Mouse (Mus musculus) liver, adult 2 months (tissue): ENCODE data around the gene Mms22l. TPM values are rescaled to one million over a fixed set of nuclear protein-coding genes. Genes with fewer than 3 reads are reported as not detected.
A peak's percentile ranks its signal among the peaks of the same experiment; 100 is the strongest.
"Not testable (repeated sequence)": the region's sequence is repeated elsewhere in the genome, so short reads cannot be mapped to it uniquely, and the experiment has no call there.

Experiments used
- DNase-seq: peaks from one replicate; pipeline ENCODE4 v3.0.0-alpha.2; 2011; ENCODE audit warnings: low read depth, low spot score; ENCODE audit errors: extremely low read depth
- H3K27ac ChIP-seq: fragments of 200-500 bp; replicated peaks from 2 replicates; pipeline ENCODE4 v1.5.1; 2012; ENCODE audit warnings: low read depth, mild to moderate bottlenecking, control low read depth, inconsistent platforms, low read length; ENCODE audit not compliant: insufficient read depth
- H3K27me3 ChIP-seq: fragments of 200-500 bp; 2 replicates; pipeline ENCODE4 v1.6.1; 2012; ENCODE audit warnings: mild to moderate bottlenecking, moderate library complexity, low read length, inconsistent platforms; ENCODE audit not compliant: control insufficient read depth, insufficient read depth
- H3K36me3 ChIP-seq: fragments of 200-500 bp; 2 replicates; pipeline ENCODE4 v1.6.1; 2012; ENCODE audit warnings: low read length, inconsistent platforms; ENCODE audit not compliant: control insufficient read depth, insufficient read depth
- H3K4me1 ChIP-seq: fragments of 200-500 bp; 2 replicates; pipeline ENCODE4 v1.6.1; 2011; ENCODE audit warnings: low read length; ENCODE audit not compliant: control insufficient read depth, insufficient read depth
- H3K4me3 ChIP-seq: fragments of 200-500 bp; 2 replicates; pipeline ENCODE4 v1.5.1; 2011; ENCODE audit warnings: low read depth, mild to moderate bottlenecking, control low read depth, low read length, moderate library complexity; ENCODE audit not compliant: insufficient read depth
- H3K79me2 ChIP-seq: fragments of 200-500 bp; 2 replicates; pipeline ENCODE4 v1.6.1; 2012; ENCODE audit warnings: inconsistent platforms, mild to moderate bottlenecking, low read length, moderate library complexity; ENCODE audit not compliant: control insufficient read depth, insufficient read depth
- H3K9ac ChIP-seq: fragments of 200-500 bp; 2 replicates; pipeline ENCODE4 v1.6.1; 2012; ENCODE audit warnings: low read depth, mild to moderate bottlenecking, control low read depth, inconsistent platforms, low read length
- CTCF ChIP-seq: fragments of 200-500 bp; IDR thresholded peaks from 2 replicates; pipeline ENCODE4 v1.5.1; 2011; ENCODE audit warnings: low read depth, low read length, control low read depth
- POLR2A ChIP-seq: fragments of 200-500 bp; IDR thresholded peaks from 2 replicates; pipeline ENCODE4 v1.6.1; 2011; ENCODE audit warnings: low read length, control low read depth; ENCODE audit not compliant: insufficient read depth; ENCODE audit errors: extremely low read depth
- WGBS: fragments of 180-500 bp; shearing (Covaris S2); methylation state at CpG from one replicate; pipeline ENCODE4 v1.1.7; 2018; 5-methylcytosine and 5-hydroxymethylcytosine counted together
- polyA plus RNA-seq: library from polyadenylated mRNA; depleted of rRNA; stranded (reverse); fragments of >200 nt; gene quantifications from 2 replicates; pipeline ENCODE4 v1.2.3, GENCODE M21; 2012
- total RNA-seq: library from RNA; depleted of rRNA; stranded (reverse); fragments of >200 nt; gene quantifications from 2 replicates; pipeline ENCODE4 v1.2.3, GENCODE M21; 2014

Gene Mms22l
- total and polyA plus RNA-seq, 2 experiments: 0.89 to 2.8 TPM

DNA sequence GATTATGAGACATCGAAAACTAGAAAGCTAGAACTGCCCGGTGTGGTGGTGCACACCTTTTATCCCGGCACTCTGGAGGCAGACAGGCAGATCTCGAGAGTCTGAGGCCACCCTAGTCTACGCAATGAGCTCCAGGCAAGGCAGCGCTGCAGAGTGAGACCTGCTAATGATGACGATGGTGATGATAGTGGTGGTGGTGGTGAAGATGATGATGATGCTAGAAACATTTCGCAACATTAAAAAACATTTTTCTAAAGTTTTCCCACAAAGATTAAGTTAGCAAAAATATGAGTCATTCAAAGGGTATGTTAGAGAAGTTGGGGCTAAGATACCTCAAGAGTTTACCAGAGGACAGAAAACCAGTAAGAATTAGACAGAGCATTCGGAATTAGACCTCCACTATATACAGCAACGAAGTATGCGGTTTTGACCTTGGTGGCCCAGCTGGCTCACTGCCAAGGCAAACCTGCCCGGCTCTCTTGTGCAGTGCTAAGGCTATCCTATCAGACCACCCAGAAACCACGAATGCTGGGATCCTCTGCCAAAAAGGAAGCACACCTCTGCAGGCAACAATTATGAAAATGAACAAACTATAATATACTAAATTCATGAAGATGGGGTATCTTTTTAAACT is 129.8 kb downstream of the Mms22l start:
- H3K4me3 ChIP-seq: no peak overlapping the region

DNA sequence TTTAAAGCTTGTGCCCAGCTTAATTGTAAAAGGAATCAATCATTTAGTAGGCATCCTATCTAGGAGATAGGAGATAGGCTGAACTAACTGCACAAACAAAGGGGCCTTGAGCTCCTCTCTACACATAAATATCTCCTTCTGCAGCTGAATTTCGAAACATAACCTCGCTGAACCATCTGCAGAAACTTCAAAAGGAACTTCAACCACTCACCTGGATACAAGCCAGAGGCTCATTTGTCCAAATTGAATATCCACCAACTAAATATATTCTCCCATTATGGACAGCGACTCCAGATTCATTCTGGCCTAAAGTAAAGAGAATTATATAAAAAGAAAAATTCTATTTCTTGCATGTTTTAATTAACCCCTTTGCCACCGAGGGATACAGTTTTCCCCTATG is 130.4 kb downstream of the Mms22l start:
- Histone ChIP-seq H3K4me1 (no peaks in the 10 kb centered on the region), H3K36me3 (no peaks in the 10 kb centered on the region), H3K4me3 (no peak overlapping the region), H3K27me3 (no peaks in the 10 kb centered on the region), H3K79me2 (no peaks in the 10 kb centered on the region), H3K27ac (no peak overlapping the region), H3K9ac (no peak overlapping the region)
- WGBS: 62% methylated on average over 4 of the region's 4 CpGs
- peak; percentile 29 for DNase-seq
- no peak for TF ChIP-seq CTCF
- no peak for TF ChIP-seq POLR2A

More for the DNA sequence above, 129.8 kb downstream of the Mms22l start:
- Histone ChIP-seq H3K27ac (no peak overlapping the region), H3K27me3 (no peaks in the 10 kb centered on the region), H3K9ac (no peak overlapping the region), H3K4me1 (no peaks in the 10 kb centered on the region), H3K79me2 (no peaks in the 10 kb centered on the region), H3K36me3 (no peaks in the 10 kb centered on the region)
- 62% methylated on average over 13 of the region's 13 CpGs for WGBS
- TF ChIP-seq CTCF: no peak
- no peak for TF ChIP-seq POLR2A
- no peak for DNase-seq

DNA sequence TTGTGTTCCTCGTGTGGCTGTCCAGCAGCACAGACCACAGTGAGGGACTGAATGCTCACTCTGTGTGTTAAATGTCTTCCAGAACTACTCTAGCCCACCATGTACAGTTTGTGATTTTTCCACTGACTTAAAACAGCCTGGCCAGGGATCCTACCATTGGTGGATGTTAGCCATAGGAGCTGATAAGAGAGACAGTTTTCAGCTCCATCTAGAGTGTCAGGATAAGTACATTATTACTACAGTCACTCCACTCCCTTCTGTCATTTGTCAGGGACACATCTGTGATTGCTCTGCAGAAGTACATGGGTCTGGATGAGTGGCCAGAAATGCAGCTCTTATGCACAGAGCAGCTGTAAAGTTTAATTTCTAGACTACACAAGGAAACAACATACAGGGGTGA is 131.6 kb downstream of the Mms22l start:
- WGBS: 80% methylated on average over 1 of the region's 1 CpGs
- TF ChIP-seq POLR2A: no peak
- no peak for TF ChIP-seq CTCF
- no peaks in the 10 kb centered on the region for H3K27me3 ChIP-seq

DNA sequence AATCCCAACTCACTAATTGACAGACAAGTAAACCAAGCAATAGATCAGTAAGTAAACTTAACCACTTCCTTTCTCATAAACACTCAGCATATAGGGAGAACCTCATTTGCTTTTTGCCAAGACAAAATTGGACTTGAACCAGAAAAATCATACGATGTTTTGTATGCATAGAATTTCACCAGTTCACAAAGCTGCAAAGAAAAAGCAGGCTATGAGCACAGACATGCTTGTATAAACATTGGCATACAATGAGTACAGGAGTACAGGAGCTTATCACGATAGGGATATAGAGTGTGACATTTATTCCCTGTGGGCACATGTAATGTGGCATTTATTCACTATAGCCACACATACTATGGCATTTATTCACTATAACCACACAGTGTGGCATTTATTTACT is 134.2 kb downstream of the Mms22l start:
- no peak overlapping the region for H3K9ac ChIP-seq
- 67% methylated on average over 2 of the region's 2 CpGs for WGBS
- no peaks in the 10 kb centered on the region for H3K79me2 ChIP-seq
- H3K27me3 ChIP-seq: no peaks in the 10 kb centered on the region
- no peak overlapping the region for H3K27ac ChIP-seq
- H3K4me1 ChIP-seq: no peaks in the 10 kb centered on the region
- no peaks in the 10 kb centered on the region for H3K36me3 ChIP-seq
- H3K4me3 ChIP-seq: no peak overlapping the region
- no peak for DNase-seq
- no peak for TF ChIP-seq POLR2A
- no peak for TF ChIP-seq CTCF

More for the DNA sequence above, 131.6 kb downstream of the Mms22l start:
- no peaks in the 10 kb centered on the region for H3K79me2 ChIP-seq
- no peak overlapping the region for H3K27ac ChIP-seq
- H3K36me3 ChIP-seq: no peaks in the 10 kb centered on the region
- H3K4me1 ChIP-seq: no peaks in the 10 kb centered on the region
- no peak overlapping the region for H3K4me3 ChIP-seq
- DNase-seq: no peak
- H3K9ac ChIP-seq: no peak overlapping the region

DNA sequence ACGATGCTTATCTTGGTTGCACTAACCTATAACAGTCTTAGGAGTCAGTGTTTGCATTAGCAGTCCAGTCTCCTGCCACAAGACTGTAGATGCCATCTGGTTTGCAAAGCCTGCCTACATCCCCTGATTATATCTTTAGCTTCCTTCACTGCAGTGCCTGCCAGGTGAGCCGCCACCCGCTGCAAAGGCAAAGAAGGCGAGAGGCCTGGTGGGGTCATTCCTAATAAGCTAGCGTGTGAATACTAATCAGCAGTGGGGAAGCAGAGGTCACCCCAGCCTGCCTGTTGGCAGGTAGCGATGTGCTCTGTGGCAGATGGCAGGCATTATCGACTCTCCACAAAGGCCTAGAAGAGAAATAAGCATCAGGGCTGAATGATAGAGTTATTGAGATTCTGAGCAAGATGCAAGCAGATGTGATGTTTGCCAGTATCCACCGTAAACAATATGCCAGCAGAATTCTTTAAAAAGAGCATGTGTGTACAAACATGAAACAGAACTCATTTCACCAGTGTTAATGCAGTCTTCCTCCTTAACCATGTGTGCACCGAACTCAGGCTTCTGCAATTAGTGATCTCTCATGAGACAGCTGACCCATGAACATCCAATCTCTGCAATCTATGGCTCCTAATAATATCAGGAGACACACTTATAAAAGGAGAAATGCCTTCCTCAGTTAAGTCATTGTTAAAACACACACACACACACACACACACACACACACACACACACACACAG is 135.1 kb downstream of the Mms22l start:
- Histone ChIP-seq H3K27ac (no peak overlapping the region), H3K9ac (no peak overlapping the region), H3K4me1 (no peaks in the 10 kb centered on the region), H3K27me3 (no peaks in the 10 kb centered on the region), H3K4me3 (no peak overlapping the region), H3K79me2 (no peaks in the 10 kb centered on the region), H3K36me3 (no peaks in the 10 kb centered on the region)
- 87% methylated on average over 9 of the region's 9 CpGs for WGBS
- no peak for DNase-seq
- TF ChIP-seq POLR2A (no peak), CTCF (no peak)

DNA sequence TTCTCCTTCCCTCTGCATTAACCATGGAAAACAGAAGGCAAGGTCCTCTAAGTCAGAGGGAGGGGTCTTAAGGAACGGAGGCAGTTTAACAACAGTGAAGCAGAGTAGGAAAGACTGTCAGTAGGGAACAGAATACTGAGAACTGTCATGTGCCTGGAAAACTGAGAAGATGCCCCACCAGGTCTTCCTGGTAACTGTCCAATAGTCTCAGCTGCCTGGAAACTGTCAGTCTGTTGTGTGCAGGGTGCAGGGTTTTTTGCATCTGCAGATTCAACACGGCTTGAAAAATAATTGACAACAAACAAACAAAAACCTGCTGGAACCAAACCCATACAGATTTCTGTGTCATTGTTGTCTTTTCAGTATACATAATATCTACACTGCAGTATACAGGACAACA is 146.1 kb downstream of the Mms22l start:
- no peak overlapping the region for H3K27ac ChIP-seq
- no peaks in the 10 kb centered on the region for H3K4me1 ChIP-seq
- no peaks in the 10 kb centered on the region for H3K27me3 ChIP-seq
- H3K9ac ChIP-seq: no peak overlapping the region
- 88% methylated on average over 2 of the region's 2 CpGs for WGBS
- no peak for DNase-seq
- H3K36me3 ChIP-seq: no peaks in the 10 kb centered on the region
- no peak overlapping the region for H3K4me3 ChIP-seq
- no peak for TF ChIP-seq CTCF
- no peak for TF ChIP-seq POLR2A
- H3K79me2 ChIP-seq: no peaks in the 10 kb centered on the region

DNA sequence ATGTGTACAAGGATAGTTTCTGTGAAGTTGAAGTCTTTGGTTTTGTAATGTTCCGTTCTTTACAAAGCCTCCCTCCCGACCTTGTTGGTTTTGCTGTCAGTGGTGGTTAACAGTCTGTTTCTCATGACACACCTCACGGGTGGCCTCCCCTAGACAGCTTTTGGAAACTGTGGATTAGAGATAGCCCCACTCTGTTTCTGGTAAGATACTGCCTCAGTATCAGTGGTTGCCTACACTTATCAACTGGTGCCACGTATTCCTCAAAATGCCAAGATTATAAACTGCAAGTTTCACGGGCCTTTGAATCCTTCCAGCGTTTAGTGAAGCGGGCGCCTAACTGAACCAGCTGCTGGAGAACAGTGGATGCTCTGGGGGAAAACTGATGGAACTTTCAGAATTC is 148.5 kb downstream of the Mms22l start:
- H3K79me2 ChIP-seq, H3K4me1 ChIP-seq, H3K9ac ChIP-seq, H3K36me3 ChIP-seq, DNase-seq, H3K27me3 ChIP-seq, H3K27ac ChIP-seq, H3K4me3 ChIP-seq: not testable (repeated sequence)
- WGBS: 92% methylated on average over 6 of the region's 8 CpGs
